Mouse (Mus musculus) forebrain, embryonic 11.5 days (tissue): ENCODE results near the gene Gna15. TPM values are rescaled to one million over a fixed set of nuclear protein-coding genes. Genes with fewer than 3 reads are reported as not detected.

Experiments
- ATAC-seq: fragments of 200-750 bp; cut with Nextera tagmentation; replicated peaks from 2 replicates; pipeline ENCODE4 v1.8.0; 2017; ENCODE audit warnings: moderate TSS enrichment; ENCODE audit not compliant: low FRiP score
- DNase-seq: peaks from one replicate; pipeline ENCODE4 v3.0.0-alpha.2; 2017; ENCODE audit warnings: low spot score
- H3K27ac ChIP-seq: fragments of 300-500 bp; sonication (generic); 2 replicates; pipeline ENCODE4 v1.5.1; 2014; ENCODE audit warnings: low read depth, low read length
- H3K27me3 ChIP-seq: fragments of 300-500 bp; sonication (generic); 2 replicates; pipeline ENCODE4 v1.6.1; 2014; ENCODE audit warnings: mild to moderate bottlenecking, low read length, mixed read lengths; ENCODE audit not compliant: control insufficient read depth, insufficient read depth
- H3K36me3 ChIP-seq: fragments of 300-500 bp; sonication (generic); 2 replicates; pipeline ENCODE4 v1.6.1; 2014; ENCODE audit warnings: mild to moderate bottlenecking, low read length, moderate library complexity, mixed read lengths; ENCODE audit not compliant: control insufficient read depth, insufficient read depth
- H3K4me1 ChIP-seq: fragments of 300-500 bp; sonication (generic); replicated peaks from 2 replicates; pipeline ENCODE4 v1.6.1; 2014; ENCODE audit warnings: low read length, mixed read lengths; ENCODE audit not compliant: control insufficient read depth, insufficient read depth
- H3K4me2 ChIP-seq: fragments of 300-500 bp; sonication (generic); 2 replicates; pipeline ENCODE4 v1.6.1; 2014; ENCODE audit warnings: low read depth, mild to moderate bottlenecking, low read length, moderate library complexity, mixed read lengths; ENCODE audit not compliant: severe bottlenecking
- H3K4me3 ChIP-seq: fragments of 300-500 bp; sonication (generic); 2 replicates; pipeline ENCODE4 v1.5.1; 2014; ENCODE audit warnings: low read depth, low read length
- H3K9ac ChIP-seq: fragments of 300-500 bp; sonication (generic); 2 replicates; pipeline ENCODE4 v1.6.1; 2014; ENCODE audit warnings: low read length
- H3K9me3 ChIP-seq: fragments of 300-500 bp; sonication (generic); 2 replicates; pipeline ENCODE4 v1.6.1; 2016; ENCODE audit warnings: low read length, mixed read lengths; ENCODE audit not compliant: control insufficient read depth
- WGBS: fragments of 180-500 bp; shearing (Covaris S2); extraction: QIAGEN DNeasy Blood & Tissue Kit; methylation state at CpG from one replicate; pipeline ENCODE4 v1.1.7; 2014; 5-methylcytosine and 5-hydroxymethylcytosine counted together
- polyA plus RNA-seq: library from polyadenylated mRNA; unstranded; fragments of >200 nt; fragmentation: Nextera tagmentation; extraction: Ambion mirVana; gene quantifications from 2 replicates; pipeline ENCODE4 v1.2.1, GENCODE M21; 2014

The Gna15 gene
- polyA plus RNA-seq, 1 experiment from 2014 or later, result 0.68 TPM

- Histone ChIP-seq H3K27me3 (no peaks in the 10 kb centered on the region), H3K36me3 (peaks cover 2% of the 10 kb centered on the region), H3K27ac (no peak overlapping the region), H3K9ac (no peak overlapping the region), H3K4me3 (no peak overlapping the region), H3K4me1 (peaks cover 8% of the 10 kb centered on the region), H3K9me3 (no peaks in the 10 kb centered on the region), H3K4me2 (no peak overlapping the region)
- ATAC-seq (no peak), DNase-seq (no peak)
- WGBS, result 90% methylated on average over 11 of the region's 11 CpGs
Observed at GRCm38 (mm10) chr10:81492606-81493240, 31.3 kb downstream of the Gna15 start.

GRCm38 (mm10) chr10:81491018-81491417, 33.0 kb downstream of the Gna15 start:
- H3K27me3 ChIP-seq, result no peaks in the 10 kb centered on the region
- DNase-seq (no peak), ATAC-seq (no peak)
- H3K4me3 ChIP-seq, result no peak overlapping the region
- WGBS, result 92% methylated on average over 9 of the region's 9 CpGs
- no peaks in the 10 kb centered on the region for H3K9me3 ChIP-seq
- no peak overlapping the region for H3K27ac ChIP-seq
- peaks cover 6% of the 10 kb centered on the region for H3K4me1 ChIP-seq
- H3K36me3 ChIP-seq, result peaks cover 2% of the 10 kb centered on the region
- no peak overlapping the region for H3K9ac ChIP-seq
- no peak overlapping the region for H3K4me2 ChIP-seq

GRCm38 (mm10) chr10:81489941-81490340, 34.1 kb downstream of the Gna15 start:
- Histone ChIP-seq H3K36me3 (peaks cover 2% of the 10 kb centered on the region), H3K9me3 (no peaks in the 10 kb centered on the region), H3K4me2 (no peak overlapping the region), H3K9ac (no peak overlapping the region), H3K27me3 (no peaks in the 10 kb centered on the region), H3K4me1 (peaks cover under 1% of the 10 kb centered on the region; the same call in 1 of the 2 replicates), H3K27ac (no peak overlapping the region), H3K4me3 (no peak overlapping the region)
- no peak for DNase-seq
- WGBS, result 86% methylated on average over 14 of the region's 14 CpGs
- no peak for ATAC-seq

GRCm38 (mm10) chr10:81488081-81488480, 35.9 kb downstream of the Gna15 start:
- 90% methylated on average over 11 of the region's 11 CpGs for WGBS
- H3K36me3 ChIP-seq, result peaks cover 2% of the 10 kb centered on the region
- H3K27me3 ChIP-seq, result no peaks in the 10 kb centered on the region
- H3K9ac ChIP-seq, result no peak overlapping the region
- DNase-seq (no peak), ATAC-seq (no peak)
- H3K27ac ChIP-seq, result no peak overlapping the region
- no peak overlapping the region for H3K4me3 ChIP-seq
- no peak overlapping the region for H3K4me2 ChIP-seq
- no peaks in the 10 kb centered on the region for H3K9me3 ChIP-seq
- H3K4me1 ChIP-seq, result no peaks in the 10 kb centered on the region

GRCm38 (mm10) chr10:81486496-81486895, 37.5 kb downstream of the Gna15 start:
- 90% methylated on average over 10 of the region's 10 CpGs for WGBS
- Histone ChIP-seq H3K4me2 (no peak overlapping the region), H3K27ac (no peak overlapping the region), H3K9me3 (no peaks in the 10 kb centered on the region), H3K4me1 (no peaks in the 10 kb centered on the region; the same call in 1 of the 2 replicates), H3K27me3 (peaks cover 4% of the 10 kb centered on the region), H3K4me3 (no peak overlapping the region), H3K9ac (no peak overlapping the region), H3K36me3 (peaks cover 2% of the 10 kb centered on the region; the same call in 1 of the 2 replicates)
- DNase-seq (no peak), ATAC-seq (no peak)

- H3K36me3 ChIP-seq, result no peaks in the 10 kb centered on the region; the same call in 1 of the 2 replicates
- H3K27ac ChIP-seq, result no peak overlapping the region
- no peak overlapping the region for H3K4me3 ChIP-seq
- DNase-seq, result no peak
- WGBS, result 76% methylated on average over 7 of the region's 7 CpGs
- no peak overlapping the region for H3K9ac ChIP-seq
- H3K4me2 ChIP-seq, result no peak overlapping the region
- peaks cover 10% of the 10 kb centered on the region for H3K27me3 ChIP-seq
- no peaks in the 10 kb centered on the region for H3K9me3 ChIP-seq
- no peak for ATAC-seq
- no peaks in the 10 kb centered on the region; the same call in 1 of the 2 replicates for H3K4me1 ChIP-seq
Observed at GRCm38 (mm10) chr10:81485479-81486018, 38.5 kb downstream of the Gna15 start.

- no peak overlapping the region for H3K9ac ChIP-seq
- WGBS, result 32% methylated on average over 2 of the region's 2 CpGs
- H3K9me3 ChIP-seq, result no peaks in the 10 kb centered on the region
- peaks cover 10% of the 10 kb centered on the region for H3K27me3 ChIP-seq
- ATAC-seq, result no peak
- H3K4me2 ChIP-seq, result no peak overlapping the region
- H3K4me3 ChIP-seq, result no peak overlapping the region
- no peaks in the 10 kb centered on the region; the same call in 1 of the 2 replicates for H3K36me3 ChIP-seq
- no peak for DNase-seq
- peaks cover 2% of the 10 kb centered on the region; the same call in 1 of the 2 replicates for H3K4me1 ChIP-seq
- no peak overlapping the region for H3K27ac ChIP-seq
Observed at GRCm38 (mm10) chr10:81485060-81485449, 39.0 kb downstream of the Gna15 start.

- no peak overlapping the region for H3K4me3 ChIP-seq
- no peak overlapping the region for H3K9ac ChIP-seq
- no peak overlapping the region for H3K4me2 ChIP-seq
- 68% methylated on average over 6 of the region's 6 CpGs for WGBS
- ATAC-seq, result no peak
- DNase-seq, result no peak
- peaks cover 10% of the 10 kb centered on the region for H3K27me3 ChIP-seq
- no peak overlapping the region for H3K27ac ChIP-seq
- peaks cover 2% of the 10 kb centered on the region; the same call in 1 of the 2 replicates for H3K4me1 ChIP-seq
- no peaks in the 10 kb centered on the region; the same call in 1 of the 2 replicates for H3K36me3 ChIP-seq
- no peaks in the 10 kb centered on the region for H3K9me3 ChIP-seq
Observed at GRCm38 (mm10) chr10:81484441-81485059, 39.5 kb downstream of the Gna15 start.
